Mouse (Mus musculus): ENCODE measurements around the gene Me1.

Gene Me1

GRCm38 (mm10) chr9:86534071-86534470 is 161.7 kb downstream of the Me1 start:
- DNase-seq (ENCODE audit: low read depth, low spot score): no peak
- Histone ChIP-seq H3K36me3 (ENCODE audit: control insufficient read depth, insufficient read depth, low read length, poor library complexity, severe bottlenecking) (no peaks in the 10 kb centered on the region), H3K27me3 (ENCODE audit: control insufficient read depth, insufficient read depth, low read length, poor library complexity, severe bottlenecking) (no peaks in the 10 kb centered on the region)

Data from splenic B cell, adult 2 months (primary cell).